Mouse (Mus musculus): ENCODE measurements around the gene Tmprss5. TPM values are rescaled to one million over a fixed set of nuclear protein-coding genes. Genes with fewer than 3 reads are reported as not detected.

Gene Tmprss5
- polyA plus RNA-seq, 1 experiment from 2014 or later, result 1.0 TPM

DNA sequence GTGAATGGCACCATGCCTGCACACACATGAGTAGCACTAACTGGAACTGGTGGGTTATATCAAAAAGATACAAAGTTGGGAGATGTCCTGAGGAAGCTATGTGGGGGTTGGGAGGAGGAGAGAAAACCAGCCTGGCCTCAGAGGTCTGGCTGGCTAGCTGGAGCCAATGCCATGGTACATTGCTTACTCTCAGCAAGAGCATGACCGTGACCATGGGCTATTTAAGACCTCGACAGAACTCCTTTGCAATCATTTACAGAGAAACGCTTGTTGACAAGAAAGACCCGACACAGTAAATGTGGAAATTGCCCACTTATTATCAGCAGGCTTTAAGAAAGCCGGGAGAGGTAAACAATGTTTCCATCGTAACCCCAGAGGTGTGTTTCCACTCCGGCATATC is 44.6 kb downstream of the Tmprss5 start:
- Histone ChIP-seq H3K27ac (ENCODE audit: low read depth, low read length) (no peak overlapping the region), H3K9me3 (ENCODE audit: control insufficient read depth, low read length) (no peaks in the 10 kb centered on the region), H3K27me3 (ENCODE audit: control insufficient read depth, insufficient read depth, low read length) (no peaks in the 10 kb centered on the region), H3K9ac (ENCODE audit: low read length) (no peak overlapping the region), H3K4me2 (ENCODE audit: low read depth, low read length, severe bottlenecking) (no peak overlapping the region), H3K36me3 (ENCODE audit: control insufficient read depth, insufficient read depth, low read length) (no peaks in the 10 kb centered on the region), H3K4me3 (ENCODE audit: low read depth, low read length) (no peak overlapping the region), H3K4me1 (replicated peaks; ENCODE audit: control insufficient read depth, insufficient read depth, low read length) (peaks cover 2% of the 10 kb centered on the region; the same call in 1 of the 2 replicates)
- DNase-seq (ENCODE audit: low spot score) (no peak), ATAC-seq (replicated peaks; ENCODE audit: low FRiP score) (no peak)
- WGBS, result 88% methylated on average over 7 of the region's 7 CpGs

DNA sequence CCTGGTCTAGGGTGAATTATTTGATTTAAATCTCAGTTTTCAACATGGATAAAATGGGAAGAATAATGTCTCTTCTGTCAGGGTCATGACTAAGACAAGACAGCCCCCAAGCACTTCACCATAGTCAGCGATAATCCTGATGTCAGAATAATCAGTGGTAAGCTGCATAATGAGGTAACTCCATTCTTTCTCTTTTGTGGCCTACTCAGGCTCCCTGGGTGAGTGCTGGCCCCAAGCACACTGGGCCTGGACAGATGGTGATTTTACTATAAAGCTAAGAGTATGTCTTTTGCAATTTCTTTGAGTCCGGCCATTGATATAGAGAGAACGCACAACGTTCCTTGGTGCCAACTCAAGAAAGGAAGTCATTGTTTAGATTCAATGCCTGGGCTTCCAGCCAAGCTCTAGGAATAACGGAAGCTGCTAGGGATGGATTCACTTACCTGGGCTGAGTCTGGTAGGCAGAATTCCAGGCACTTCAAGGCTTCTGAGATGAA is 49.5 kb downstream of the Tmprss5 start:
- Histone ChIP-seq H3K4me2 (ENCODE audit: low read depth, low read length, severe bottlenecking) (no peak overlapping the region), H3K36me3 (ENCODE audit: control insufficient read depth, insufficient read depth, low read length) (no peaks in the 10 kb centered on the region), H3K27ac (ENCODE audit: low read depth, low read length) (no peak overlapping the region), H3K4me1 (replicated peaks; ENCODE audit: control insufficient read depth, insufficient read depth, low read length) (peaks cover 4% of the 10 kb centered on the region; the same call in 1 of the 2 replicates), H3K4me3 (ENCODE audit: low read depth, low read length) (no peak overlapping the region), H3K9me3 (ENCODE audit: control insufficient read depth, low read length) (no peaks in the 10 kb centered on the region), H3K9ac (ENCODE audit: low read length) (no peak overlapping the region), H3K27me3 (ENCODE audit: control insufficient read depth, insufficient read depth, low read length) (no peaks in the 10 kb centered on the region)
- ATAC-seq (replicated peaks; ENCODE audit: low FRiP score) (no peak), DNase-seq (ENCODE audit: low spot score) (no peak)
- 57% methylated on average over 5 of the region's 5 CpGs for WGBS

DNA sequence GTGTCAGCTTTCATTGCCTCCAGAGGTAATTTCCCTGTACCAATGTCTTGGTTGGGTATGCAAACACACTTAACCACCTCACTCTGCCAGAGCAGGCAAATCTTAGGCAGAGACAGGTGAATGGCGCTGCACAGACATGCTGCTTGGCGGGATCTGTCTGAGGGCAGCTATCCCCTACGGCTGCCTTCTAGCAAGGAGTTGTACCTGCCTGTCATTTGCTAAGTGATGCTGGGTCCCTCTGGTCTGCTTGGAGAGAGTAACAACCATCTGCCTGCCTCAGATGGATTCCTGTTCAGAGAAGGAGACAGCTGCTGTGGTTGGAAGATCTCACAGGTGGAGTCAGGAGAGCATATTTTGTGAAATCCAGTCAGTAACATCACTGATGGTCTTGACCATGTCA is 62.8 kb downstream of the Tmprss5 start:
- no peaks in the 10 kb centered on the region for H3K4me1 ChIP-seq (replicated peaks; ENCODE audit: control insufficient read depth, insufficient read depth, low read length)
- no peaks in the 10 kb centered on the region for H3K27me3 ChIP-seq (ENCODE audit: control insufficient read depth, insufficient read depth, low read length)
- no peak overlapping the region for H3K4me2 ChIP-seq (ENCODE audit: low read depth, low read length, severe bottlenecking)
- H3K9ac ChIP-seq (ENCODE audit: low read length), result no peak overlapping the region
- WGBS, result 90% methylated on average over 3 of the region's 3 CpGs
- ATAC-seq (replicated peaks; ENCODE audit: low FRiP score), result no peak
- H3K36me3 ChIP-seq (ENCODE audit: control insufficient read depth, insufficient read depth, low read length), result no peaks in the 10 kb centered on the region
- no peak overlapping the region for H3K4me3 ChIP-seq (ENCODE audit: low read depth, low read length)
- H3K27ac ChIP-seq (ENCODE audit: low read depth, low read length), result no peak overlapping the region
- no peak for DNase-seq (ENCODE audit: low spot score)
- no peaks in the 10 kb centered on the region for H3K9me3 ChIP-seq (ENCODE audit: control insufficient read depth, low read length)

DNA sequence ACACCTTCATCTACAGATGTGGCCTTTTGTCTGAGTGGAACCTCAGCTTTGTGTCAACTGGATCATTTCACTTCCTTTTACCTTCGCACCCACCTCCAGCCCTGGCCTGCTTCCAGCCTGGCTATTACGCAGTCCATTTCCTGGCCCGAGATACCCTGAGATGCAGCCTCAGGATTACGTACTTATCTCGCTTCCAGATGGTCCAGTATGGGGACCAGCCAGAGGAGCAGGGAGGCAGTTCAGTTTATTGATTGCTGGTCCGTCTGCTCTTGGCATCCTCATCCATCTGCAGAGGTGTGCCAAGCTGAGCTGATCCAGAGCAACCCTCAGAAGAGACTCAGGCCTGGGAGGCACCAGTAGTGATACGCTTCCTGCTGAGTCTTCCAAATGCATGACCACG is 64.7 kb downstream of the Tmprss5 start:
- no peak for ATAC-seq (replicated peaks; ENCODE audit: low FRiP score)
- Histone ChIP-seq H3K27me3 (ENCODE audit: control insufficient read depth, insufficient read depth, low read length) (no peaks in the 10 kb centered on the region), H3K4me1 (replicated peaks; ENCODE audit: control insufficient read depth, insufficient read depth, low read length) (no peaks in the 10 kb centered on the region), H3K9ac (ENCODE audit: low read length) (no peak overlapping the region), H3K36me3 (ENCODE audit: control insufficient read depth, insufficient read depth, low read length) (no peaks in the 10 kb centered on the region), H3K27ac (ENCODE audit: low read depth, low read length) (no peak overlapping the region), H3K9me3 (ENCODE audit: control insufficient read depth, low read length) (no peaks in the 10 kb centered on the region), H3K4me2 (ENCODE audit: low read depth, low read length, severe bottlenecking) (no peak overlapping the region), H3K4me3 (ENCODE audit: low read depth, low read length) (no peak overlapping the region)
- DNase-seq (ENCODE audit: low spot score), result no peak
- WGBS, result 87% methylated on average over 8 of the region's 8 CpGs

DNA sequence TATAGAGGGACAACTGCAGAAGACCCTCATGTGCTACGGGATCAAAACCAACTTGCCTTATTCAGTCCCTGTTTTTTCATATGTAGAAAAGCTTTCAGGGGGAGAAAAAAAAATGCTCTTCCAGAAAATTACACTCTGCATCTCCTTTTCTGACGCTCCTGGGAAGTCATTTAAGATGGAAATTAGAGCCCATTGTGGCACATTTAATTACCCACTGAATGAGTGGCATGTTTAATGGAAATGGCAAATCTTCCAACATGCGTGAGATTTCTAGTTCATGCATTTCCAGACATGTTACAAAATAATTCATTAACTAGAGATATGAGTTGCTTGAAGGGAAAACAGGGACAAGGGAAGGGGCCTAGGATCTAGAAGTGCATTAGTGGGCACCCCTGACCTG is 66.0 kb downstream of the Tmprss5 start:
- 50% methylated on average over 3 of the region's 3 CpGs for WGBS
- no peak overlapping the region for H3K27ac ChIP-seq (ENCODE audit: low read depth, low read length)
- no peaks in the 10 kb centered on the region for H3K27me3 ChIP-seq (ENCODE audit: control insufficient read depth, insufficient read depth, low read length)
- H3K9me3 ChIP-seq (ENCODE audit: control insufficient read depth, low read length), result no peaks in the 10 kb centered on the region
- DNase-seq (ENCODE audit: low spot score) (no peak), ATAC-seq (replicated peaks; ENCODE audit: low FRiP score) (no peak)
- H3K4me3 ChIP-seq (ENCODE audit: low read depth, low read length), result no peak overlapping the region
- H3K4me1 ChIP-seq (replicated peaks; ENCODE audit: control insufficient read depth, insufficient read depth, low read length), result no peaks in the 10 kb centered on the region
- H3K36me3 ChIP-seq (ENCODE audit: control insufficient read depth, insufficient read depth, low read length), result no peaks in the 10 kb centered on the region
- H3K9ac ChIP-seq (ENCODE audit: low read length), result no peak overlapping the region
- no peak overlapping the region for H3K4me2 ChIP-seq (ENCODE audit: low read depth, low read length, severe bottlenecking)

Other genes with a start within 250 kb of the Tmprss5 start
- 6.6 TPM in 2 replicates for gene Zbtb16, start 245.0 kb upstream of the Tmprss5 start, polyA plus RNA-seq (2014; fragmentation: Nextera tagmentation; extraction: Ambion mirVana)
- 0.39 and 0.43 TPM in 2 replicates for gene Htr3a, start 170.2 kb upstream of the Tmprss5 start, polyA plus RNA-seq (2014; fragmentation: Nextera tagmentation; extraction: Ambion mirVana)
- 0.21 and 0.25 TPM in 2 replicates for gene Htr3b, start 116.3 kb upstream of the Tmprss5 start, polyA plus RNA-seq (2014; fragmentation: Nextera tagmentation; extraction: Ambion mirVana)
- 44.8 and 47.7 TPM in 2 replicates for gene Usp28, start 95.9 kb upstream of the Tmprss5 start, polyA plus RNA-seq (2014; fragmentation: Nextera tagmentation; extraction: Ambion mirVana)
- 59.5 and 60.3 TPM in 2 replicates for gene Zw10, start 25.6 kb upstream of the Tmprss5 start, polyA plus RNA-seq (2014; fragmentation: Nextera tagmentation; extraction: Ambion mirVana)
- gene Gm4894, start 169.3 kb downstream of the Tmprss5 start, polyA plus RNA-seq (2014; fragmentation: Nextera tagmentation; extraction: Ambion mirVana), result not detected in 2 replicates

Data from forebrain, embryonic 11.5 days (tissue).